Mouse (Mus musculus): ENCODE measurements around the gene Nampt.

Nampt gene

GRCm38 (mm10) chr12:32897199-32898120 is 78.1 kb downstream of the Nampt start:
- CTCF ChIA-PET: interaction anchor here (0.6 to 1.2 kb wide), 4 partner anchors 54 to 518 kb away, joined by 3 to 5 read pairs (median 4); no protein-coding TSS in a partner anchor

- CTCF ChIA-PET: interaction anchor here (1.1 kb wide), 1 partner anchor 10 kb away, joined by 3 read pairs; no protein-coding TSS in a partner anchor
Measured at GRCm38 (mm10) chr12:32901005-32901404, 81.7 kb downstream of the Nampt start.
